Mouse (Mus musculus) limb, embryonic 14.5 days (tissue): ENCODE measurements at regions not wholly inside any gene's neighbourhood (a gene's known extent, or its start where the extent isn't known, plus 50 kb on each side); places are given as distances from the start of the nearest gene placed in this dataset.
"Not testable (repeated sequence)": the region's sequence is repeated elsewhere in the genome, so short reads cannot be mapped to it uniquely, and the experiment has no call there.

Experiments used
- ATAC-seq: fragments of 200-750 bp; cut with Nextera tagmentation; 2 replicates; pipeline ENCODE4 v1.8.0; 2017; ENCODE audit warnings: low read depth, moderate number of reproducible peaks, moderate TSS enrichment; ENCODE audit not compliant: low FRiP score
- DNase-seq: peaks from one replicate; pipeline ENCODE4 v3.0.0-alpha.2; 2015; ENCODE audit warnings: low spot score
- H3K27ac ChIP-seq: fragments of 300-500 bp; sonication (generic); replicated peaks from 2 replicates; pipeline ENCODE4 v1.5.1; 2014; ENCODE audit warnings: low read depth, mild to moderate bottlenecking, low read length, moderate library complexity, mixed read lengths
- H3K27me3 ChIP-seq: fragments of 300-500 bp; sonication (generic); 2 replicates; pipeline ENCODE4 v1.6.1; 2014; ENCODE audit warnings: low read length, mixed read lengths; ENCODE audit not compliant: control insufficient read depth, insufficient read depth
- H3K36me3 ChIP-seq: fragments of 300-500 bp; sonication (generic); 2 replicates; pipeline ENCODE4 v1.6.1; 2014; ENCODE audit warnings: mild to moderate bottlenecking, low read length, moderate library complexity, mixed read lengths; ENCODE audit not compliant: control insufficient read depth, insufficient read depth
- H3K4me1 ChIP-seq: fragments of 300-500 bp; sonication (generic); 2 replicates; pipeline ENCODE4 v1.6.1; 2014; ENCODE audit warnings: antibody characterized with exemption, low read length, mixed read lengths; ENCODE audit not compliant: control insufficient read depth, insufficient read depth
- H3K4me2 ChIP-seq: fragments of 300-500 bp; sonication (generic); replicated peaks from 2 replicates; pipeline ENCODE4 v1.6.1; 2014; ENCODE audit warnings: low read depth, mild to moderate bottlenecking, low read length, moderate library complexity; ENCODE audit not compliant: severe bottlenecking
- H3K4me3 ChIP-seq: fragments of 300-500 bp; sonication (generic); replicated peaks from 2 replicates; pipeline ENCODE4 v1.5.1; 2014; ENCODE audit warnings: low read length
- H3K9ac ChIP-seq: fragments of 300-500 bp; sonication (generic); 2 replicates; pipeline ENCODE4 v1.6.1; 2014; ENCODE audit warnings: mild to moderate bottlenecking, low read depth, low read length, moderate library complexity; ENCODE audit not compliant: severe bottlenecking
- H3K9me3 ChIP-seq: fragments of 300-500 bp; sonication (generic); 2 replicates; pipeline ENCODE4 v1.6.1; 2016; ENCODE audit warnings: low read length; ENCODE audit not compliant: control insufficient read depth
- POLR2A ChIP-seq: fragments of 200-500 bp; IDR thresholded peaks from 2 replicates; pipeline ENCODE4 v1.8.0; 2012; ENCODE audit warnings: inconsistent platforms, mild to moderate bottlenecking, moderate library complexity, borderline replicate concordance; ENCODE audit not compliant: insufficient read depth, insufficient read length; ENCODE audit errors: extremely low read depth
- WGBS: fragments of 180-500 bp; shearing (Covaris S2); extraction: QIAGEN DNeasy Blood & Tissue Kit; methylation state at CpG from one replicate; pipeline ENCODE4 v1.1.7; 2014; 5-methylcytosine and 5-hydroxymethylcytosine counted together

GRCm38 (mm10) chr12:71532708-71533450, 223.2 kb downstream of the Dact1 start:
- DNase-seq (no peak), ATAC-seq (no peak)
- no peak overlapping the region for H3K4me3 ChIP-seq

DNA sequence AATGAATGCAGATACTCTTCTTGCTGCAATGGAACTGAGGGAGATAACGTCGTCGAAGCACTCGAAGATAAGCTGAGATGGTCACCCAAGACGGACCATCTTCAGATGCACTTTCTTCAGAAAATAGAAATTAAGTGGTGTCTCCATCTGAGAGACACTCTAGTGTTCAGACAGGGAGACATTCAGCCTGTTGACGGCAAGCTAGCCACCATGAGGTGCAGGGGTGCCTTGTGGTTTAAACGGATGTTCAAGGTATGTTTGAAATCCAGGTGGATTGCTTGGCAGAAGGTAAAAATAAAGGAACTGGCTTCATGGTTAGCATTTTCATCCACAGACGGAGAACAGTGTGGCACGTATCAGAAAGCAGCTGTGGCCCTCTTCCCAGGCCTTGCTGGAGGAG, 224.0 kb downstream of the Dact1 start:
- ATAC-seq: no peak
- WGBS: 92% methylated on average over 9 of the region's 9 CpGs

More at GRCm38 (mm10) chr12:71532708-71533450, 223.2 kb downstream of the Dact1 start:
- Histone ChIP-seq H3K36me3 (no peaks in the 10 kb centered on the region), H3K27me3 (no peaks in the 10 kb centered on the region), H3K4me2 (no peak overlapping the region), H3K27ac (no peak overlapping the region), H3K4me1 (no peaks in the 10 kb centered on the region), H3K9me3 (no peaks in the 10 kb centered on the region), H3K9ac (no peak overlapping the region)
- no peak for TF ChIP-seq POLR2A
- 81% methylated on average over 22 of the region's 22 CpGs for WGBS

GRCm38 (mm10) chr12:71534199-71534598, 224.5 kb downstream of the Dact1 start:
- Histone ChIP-seq H3K27ac (no peak overlapping the region), H3K4me1 (no peaks in the 10 kb centered on the region), H3K4me2 (no peak overlapping the region), H3K9me3 (no peaks in the 10 kb centered on the region), H3K36me3 (no peaks in the 10 kb centered on the region), H3K4me3 (no peak overlapping the region), H3K27me3 (no peaks in the 10 kb centered on the region), H3K9ac (no peak overlapping the region)
- DNase-seq (no peak), ATAC-seq (no peak)
- TF ChIP-seq POLR2A: no peak
- WGBS: 69% methylated on average over 4 of the region's 4 CpGs

More for the DNA sequence above, 224.0 kb downstream of the Dact1 start:
- Histone ChIP-seq H3K36me3 (no peaks in the 10 kb centered on the region), H3K9me3 (no peaks in the 10 kb centered on the region), H3K4me3 (no peak overlapping the region), H3K9ac (no peak overlapping the region), H3K27ac (no peak overlapping the region), H3K4me1 (no peaks in the 10 kb centered on the region), H3K27me3 (no peaks in the 10 kb centered on the region), H3K4me2 (no peak overlapping the region)
- no peak for DNase-seq
- TF ChIP-seq POLR2A: no peak

GRCm38 (mm10) chr12:71535251-71535650, 225.6 kb downstream of the Dact1 start:
- no peak for TF ChIP-seq POLR2A
- H3K9ac ChIP-seq: no peak overlapping the region
- ATAC-seq (no peak), DNase-seq (no peak)
- H3K27ac ChIP-seq: no peak overlapping the region
- no peaks in the 10 kb centered on the region for H3K9me3 ChIP-seq
- no peaks in the 10 kb centered on the region for H3K36me3 ChIP-seq
- H3K4me2 ChIP-seq: no peak overlapping the region
- 91% methylated on average over 6 of the region's 6 CpGs for WGBS
- no peaks in the 10 kb centered on the region for H3K4me1 ChIP-seq
- H3K27me3 ChIP-seq: no peaks in the 10 kb centered on the region
- H3K4me3 ChIP-seq: no peak overlapping the region

DNA sequence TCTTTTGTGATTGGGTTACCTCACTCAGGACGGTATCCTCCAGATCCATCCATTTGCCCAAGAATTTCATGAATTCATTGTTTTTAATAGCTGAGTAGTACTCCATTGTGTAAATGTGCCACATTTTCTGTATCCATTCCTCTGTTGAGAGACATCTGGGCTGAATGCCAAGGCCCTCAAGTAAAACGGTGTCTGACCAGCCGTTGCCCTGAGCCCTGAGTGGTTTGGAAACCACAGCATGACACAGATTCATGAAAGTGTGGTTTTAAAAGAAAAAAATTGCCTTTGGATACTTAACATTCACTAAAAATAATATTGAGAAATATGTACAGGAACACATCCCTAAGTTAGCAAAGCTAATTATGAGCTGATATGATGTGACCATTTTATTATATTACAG, 226.1 kb downstream of the Dact1 start:
- H3K4me2 ChIP-seq, DNase-seq, H3K27ac ChIP-seq, H3K9ac ChIP-seq, H3K36me3 ChIP-seq, ATAC-seq, H3K27me3 ChIP-seq, H3K4me1 ChIP-seq, H3K9me3 ChIP-seq, H3K4me3 ChIP-seq: not testable (repeated sequence)
- WGBS: 71% methylated on average over 3 of the region's 3 CpGs
